In genomic region chr1:75244836-75245235, GRCm38 (mm10) we compare ENCODE assay signal across 9 mouse cellular contexts. TPM values are rescaled to one million over a fixed set of nuclear protein-coding genes. Genes with fewer than 3 reads are reported as not detected.
DNase-seq lines count a peak whose midpoint lies in the region; ATAC-seq and TF ChIP-seq lines count a peak whose summit lies in the region.
"Had no signal": no experiment of that assay in that cellular context is flagged by ENCODE, and none has a peak within 500 bp of the region (broad histone marks: within the 10 kb centered on the region; RNA-seq: fewer than 3 reads in every experiment).

No protein-coding gene starts in this region.

- H3K27me3 ChIP-seq in midbrain, embryonic 13.5 days = no peaks in the 10 kb centered on the region

- H3K36me3 ChIP-seq in midbrain, embryonic 13.5 days = peaks cover 31% of the 10 kb centered on the region

- no peak for TF ChIP-seq CTCF in left cerebral cortex, adult 2 months (IDR thresholded peaks at IDR 0.05)

- no peak overlapping the region for H3K4me2 ChIP-seq in midbrain, embryonic 13.5 days (replicated peaks)

- DNase-seq in gastrocnemius, adult 18-20 months (ENCODE audit: low spot score) = peak; percentile 66
- DNase-seq in gastrocnemius, adult 8-10 months (ENCODE audit: low spot score in 2 of 2) = no peak
- DNase-seq in cerebellum, postnatal 25 days = peak; percentile 58 to 67
- no peak for DNase-seq in left cerebral cortex, adult 2 months (ENCODE audit: extremely low spot score in 1 of 2, low spot score in 2 of 2)
- no peak for DNase-seq in ovary, adult 18-20 months (ENCODE audit: low spot score)

- peaks cover 15% of the 10 kb centered on the region for H3K4me1 ChIP-seq in midbrain, embryonic 13.5 days (replicated peaks)

- intact Hi-C loops in left cerebral cortex, adult 2 months (cut with DNase I) = no loop called here

- H3K27ac ChIP-seq in left cerebral cortex, adult 2 months = peak overlapping the region; percentile 87
- H3K27ac ChIP-seq in midbrain, embryonic 13.5 days = no peak overlapping the region

- H3K9me3 ChIP-seq in midbrain, embryonic 13.5 days = no peaks in the 10 kb centered on the region

- H3K9ac ChIP-seq in midbrain, embryonic 13.5 days (replicated peaks) = no peak overlapping the region

- H3K4me3 ChIP-seq in left cerebral cortex, adult 2 months = no peak overlapping the region
- no peak overlapping the region for H3K4me3 ChIP-seq in midbrain, embryonic 13.5 days (replicated peaks)

- peak; percentile 63 for ATAC-seq in CD4-positive, CD25-positive, alpha-beta regulatory T cell, adult 4 months
- ATAC-seq in hematopoietic stem cell, adult 5-6 weeks (replicated peaks in 1 of 2; ENCODE audit: insufficient read depth in 1 of 2, low FRiP score in 2 of 2, low TSS enrichment in 1 of 2, low read depth in 1 of 2, poor library complexity in 2 of 2, severe bottlenecking in 2 of 2) = peak; percentile 68 to 69
- ATAC-seq in midbrain, embryonic 13.5 days = peak; percentile 67

- WGBS in midbrain, embryonic 13.5 days = 14% methylated on average over 4 of the region's 4 CpGs

RNA-seq across cellular contexts. Expression of gene Dnajb2, which starts 8.6 kb away (rescaled TPM):
- total RNA-seq in gastrocnemius, adult 18-20 months (2021) = 10 to 100 TPM; 74.2 to 86.4 TPM
- total RNA-seq in gastrocnemius, adult 8-10 months (2022) = 10 to 100 TPM; 84.3 to 97.1 (median 85.1) TPM
- 10 to 100 TPM in 1 of 2 experiments, 1 to 10 TPM in 1; 10.0 to 10.3 TPM for polyA plus RNA-seq in CD4-positive, CD25-positive, alpha-beta regulatory T cell, adult 4 months (2017; shearing (Covaris generic))
- 12.5 and 15.4 TPM in 2 replicates for total RNA-seq in hematopoietic stem cell, adult 5-6 weeks (2017)
- total RNA-seq in left cerebral cortex, adult 2 months (2021) = 100 to 1,000 TPM in 1 of 2 experiments, 10 to 100 TPM in 1; 93.6 to 102 TPM
- polyA plus RNA-seq in midbrain, embryonic 13.5 days (2015; fragmentation: Nextera tagmentation; extraction: Ambion mirVana) = 47.6 and 56.7 TPM in 2 replicates

RNA-seq across cellular contexts. Expression of gene A630095N17Rik, which starts 12.9 kb away (rescaled TPM):
- total RNA-seq in gastrocnemius, adult 18-20 months (2021) = not detected
- total RNA-seq in gastrocnemius, adult 8-10 months (2022) = not detected
- polyA plus RNA-seq in CD4-positive, CD25-positive, alpha-beta regulatory T cell, adult 4 months (2017; shearing (Covaris generic)) = not detected
- total RNA-seq in hematopoietic stem cell, adult 5-6 weeks (2017) = 2.6 TPM in 1 of 2 replicates, not detected in the other
- not detected for total RNA-seq in left cerebral cortex, adult 2 months (2021)
- polyA plus RNA-seq in midbrain, embryonic 13.5 days (2015; fragmentation: Nextera tagmentation; extraction: Ambion mirVana) = not detected in 2 replicates
- total RNA-seq: layer of hippocampus, postnatal 14 days had no signal

RNA-seq across cellular contexts. Expression of gene Ptprn, which starts 19.5 kb away (rescaled TPM):
- not detected for total RNA-seq in gastrocnemius, adult 18-20 months (2021)
- under 1 TPM in 3 of 4 experiments, not detected in 1; 0.07 to 0.31 (median 0.08) TPM for total RNA-seq in gastrocnemius, adult 8-10 months (2022)
- polyA plus RNA-seq in CD4-positive, CD25-positive, alpha-beta regulatory T cell, adult 4 months (2017; shearing (Covaris generic)) = under 1 TPM; 0.22 to 0.61 TPM
- not detected in 2 replicates for total RNA-seq in hematopoietic stem cell, adult 5-6 weeks (2017)
- 100 to 1,000 TPM; 507 to 550 TPM for total RNA-seq in left cerebral cortex, adult 2 months (2021)
- polyA plus RNA-seq in midbrain, embryonic 13.5 days (2015; fragmentation: Nextera tagmentation; extraction: Ambion mirVana) = 11.1 and 14.0 TPM in 2 replicates

RNA-seq across cellular contexts. Expression of gene Tuba4a, which starts 25.2 kb away (rescaled TPM):
- 1,000 to 10,000 TPM; 1,120 to 1,226 TPM for total RNA-seq in gastrocnemius, adult 18-20 months (2021)
- total RNA-seq in gastrocnemius, adult 8-10 months (2022) = 1,000 to 10,000 TPM; 1,243 to 1,380 (median 1,348) TPM
- 100 to 1,000 TPM; 141 to 164 TPM for polyA plus RNA-seq in CD4-positive, CD25-positive, alpha-beta regulatory T cell, adult 4 months (2017; shearing (Covaris generic))
- total RNA-seq in hematopoietic stem cell, adult 5-6 weeks (2017) = 133 and 166 TPM in 2 replicates
- 100 to 1,000 TPM; 594 to 616 TPM for total RNA-seq in left cerebral cortex, adult 2 months (2021)
- polyA plus RNA-seq in midbrain, embryonic 13.5 days (2015; fragmentation: Nextera tagmentation; extraction: Ambion mirVana) = 3.9 and 5.3 TPM in 2 replicates

RNA-seq across cellular contexts. Expression of gene Resp18, which starts 33.4 kb away (rescaled TPM):
- not detected for total RNA-seq in gastrocnemius, adult 18-20 months (2021)
- not detected for total RNA-seq in gastrocnemius, adult 8-10 months (2022)
- not detected for polyA plus RNA-seq in CD4-positive, CD25-positive, alpha-beta regulatory T cell, adult 4 months (2017; shearing (Covaris generic))
- not detected in 2 replicates for total RNA-seq in hematopoietic stem cell, adult 5-6 weeks (2017)
- total RNA-seq in left cerebral cortex, adult 2 months (2021) = 100 to 1,000 TPM; 144 to 184 TPM
- 97.4 and 99.9 TPM in 2 replicates for polyA plus RNA-seq in midbrain, embryonic 13.5 days (2015; fragmentation: Nextera tagmentation; extraction: Ambion mirVana)

Comparison
In these comparisons a context has a peak if more than half of its experiments do, and no peak if none do; other contexts are left out.
1. DNase-seq: peak in gastrocnemius, adult 18-20 months (single experiment) and cerebellum, postnatal 25 days (2 of 2); none in gastrocnemius, adult 8-10 months (0 of 2), left cerebral cortex, adult 2 months (0 of 2) and ovary, adult 18-20 months (single experiment).
2. RNA of gene Ptprn, which starts 19.5 kb away (total RNA-seq): 507 to 550 TPM in left cerebral cortex, adult 2 months; 0.07 to 0.31 TPM in gastrocnemius, adult 8-10 months, not detected in gastrocnemius, adult 18-20 months and not detected in hematopoietic stem cell, adult 5-6 weeks; every median in the first group is over 100 times any median in the second.
3. Peak in every context shown above with its lines, with median percentiles within 50 percentile points of each other: ATAC-seq.